Mouse (Mus musculus): ENCODE measurements around the gene Rbm3. TPM values are rescaled to one million over a fixed set of nuclear protein-coding genes. Genes with fewer than 3 reads are reported as not detected.

Rbm3 gene
- polyA plus RNA-seq, 1 experiment from 2014 or later: 357 TPM

- Histone ChIP-seq H3K4me3 (replicated peaks; ENCODE audit: low read length) (no peak overlapping the region), H3K4me2 (ENCODE audit: low read length) (no peak overlapping the region), H3K9ac (replicated peaks; ENCODE audit: low read depth, low read length) (no peak overlapping the region), H3K4me1 (replicated peaks; ENCODE audit: control insufficient read depth, insufficient read depth, low read length) (peaks cover 5% of the 10 kb centered on the region; the same call in 1 of the 2 replicates), H3K27me3 (replicated peaks; ENCODE audit: control insufficient read depth, insufficient read depth, low read length) (no peaks in the 10 kb centered on the region), H3K36me3 (ENCODE audit: control insufficient read depth, insufficient read depth) (peaks cover 1% of the 10 kb centered on the region; the same call in 1 of the 2 replicates), H3K9me3 (ENCODE audit: control insufficient read depth, low read length) (no peaks in the 10 kb centered on the region), H3K27ac (ENCODE audit: low read length) (no peak overlapping the region)
- 42% methylated on average over 2 of the region's 2 CpGs for WGBS
- ATAC-seq: no peak
Measured at GRCm38 (mm10) chrX:8135886-8136285, 9.8 kb downstream of the Rbm3 start.

GRCm38 (mm10) chrX:8132017-8132976 is 13.4 kb downstream of the Rbm3 start, which contains the start of gene Wdr13:
TSS of gene Wdr13 (minus strand) at chrX:8132892.
- 18% methylated on average over 35 of the region's 40 CpGs for WGBS
- Histone ChIP-seq H3K9ac (replicated peaks; ENCODE audit: low read depth, low read length) (peak within 1 kb of the TSS; percentile 57), H3K4me3 (replicated peaks; ENCODE audit: low read length) (peak within 1 kb of the TSS; percentile 53), H3K27me3 (replicated peaks; ENCODE audit: control insufficient read depth, insufficient read depth, low read length) (no peaks in the 10 kb centered on the region), H3K4me2 (ENCODE audit: low read length) (peak within 1 kb of the TSS; percentile 45), H3K4me1 (replicated peaks; ENCODE audit: control insufficient read depth, insufficient read depth, low read length) (peaks cover 5% of the 10 kb centered on the region; the same call in 1 of the 2 replicates), H3K36me3 (ENCODE audit: control insufficient read depth, insufficient read depth) (peaks cover 3% of the 10 kb centered on the region; the same call in 1 of the 2 replicates), H3K9me3 (ENCODE audit: control insufficient read depth, low read length) (no peaks in the 10 kb centered on the region; the same call in 1 of the 2 replicates), H3K27ac (ENCODE audit: low read length) (peak within 1 kb of the TSS; percentile 90)
- ATAC-seq: peak; percentile 85

GRCm38 (mm10) chrX:8131393-8131792 is 14.3 kb downstream of the Rbm3 start:
- Histone ChIP-seq H3K4me3 (replicated peaks; ENCODE audit: low read length) (peak overlapping the region; percentile 53), H3K9ac (replicated peaks; ENCODE audit: low read depth, low read length) (no peak overlapping the region), H3K4me1 (replicated peaks; ENCODE audit: control insufficient read depth, insufficient read depth, low read length) (peaks cover 5% of the 10 kb centered on the region; the same call in 1 of the 2 replicates), H3K27me3 (replicated peaks; ENCODE audit: control insufficient read depth, insufficient read depth, low read length) (no peaks in the 10 kb centered on the region), H3K27ac (ENCODE audit: low read length) (no peak overlapping the region), H3K4me2 (ENCODE audit: low read length) (peak overlapping the region; percentile 45), H3K9me3 (ENCODE audit: control insufficient read depth, low read length) (no peaks in the 10 kb centered on the region; the same call in 1 of the 2 replicates), H3K36me3 (ENCODE audit: control insufficient read depth, insufficient read depth) (peaks cover 3% of the 10 kb centered on the region; the same call in 1 of the 2 replicates)
- WGBS: 92% methylated on average over 17 of the region's 17 CpGs
- no peak; the same call in 1 of the 2 replicates for ATAC-seq

- H3K27me3 ChIP-seq (replicated peaks; ENCODE audit: control insufficient read depth, insufficient read depth, low read length): no peaks in the 10 kb centered on the region
- no peaks in the 10 kb centered on the region for H3K4me1 ChIP-seq (replicated peaks; ENCODE audit: control insufficient read depth, insufficient read depth, low read length)
- no peak for ATAC-seq
- no peak overlapping the region for H3K4me2 ChIP-seq (ENCODE audit: low read length)
- no peak overlapping the region for H3K4me3 ChIP-seq (replicated peaks; ENCODE audit: low read length)
- 74% methylated on average over 7 of the region's 7 CpGs for WGBS
- H3K9me3 ChIP-seq (ENCODE audit: control insufficient read depth, low read length): no peaks in the 10 kb centered on the region; the same call in 1 of the 2 replicates
- H3K36me3 ChIP-seq (ENCODE audit: control insufficient read depth, insufficient read depth): peaks cover 6% of the 10 kb centered on the region
- H3K27ac ChIP-seq (ENCODE audit: low read length): no peak overlapping the region
- no peak overlapping the region for H3K9ac ChIP-seq (replicated peaks; ENCODE audit: low read depth, low read length)
Measured at GRCm38 (mm10) chrX:8125235-8125634, 20.4 kb downstream of the Rbm3 start.

- H3K9ac ChIP-seq (replicated peaks; ENCODE audit: low read depth, low read length): no peak overlapping the region
- WGBS: 84% methylated on average over 6 of the region's 6 CpGs
- H3K4me3 ChIP-seq (replicated peaks; ENCODE audit: low read length): no peak overlapping the region
- no peak overlapping the region for H3K27ac ChIP-seq (ENCODE audit: low read length)
- H3K4me1 ChIP-seq (replicated peaks; ENCODE audit: control insufficient read depth, insufficient read depth, low read length): no peaks in the 10 kb centered on the region
- H3K9me3 ChIP-seq (ENCODE audit: control insufficient read depth, low read length): no peaks in the 10 kb centered on the region; the same call in 1 of the 2 replicates
- no peaks in the 10 kb centered on the region for H3K27me3 ChIP-seq (replicated peaks; ENCODE audit: control insufficient read depth, insufficient read depth, low read length)
- no peak for ATAC-seq
- H3K36me3 ChIP-seq (ENCODE audit: control insufficient read depth, insufficient read depth): peaks cover 6% of the 10 kb centered on the region
- H3K4me2 ChIP-seq (ENCODE audit: low read length): no peak overlapping the region
Measured at GRCm38 (mm10) chrX:8123821-8124470, 21.7 kb downstream of the Rbm3 start.

- Histone ChIP-seq H3K36me3 (ENCODE audit: control insufficient read depth, insufficient read depth) (no peaks in the 10 kb centered on the region), H3K9me3 (ENCODE audit: control insufficient read depth, low read length) (no peaks in the 10 kb centered on the region), H3K27ac (ENCODE audit: low read length) (no peak overlapping the region), H3K27me3 (replicated peaks; ENCODE audit: control insufficient read depth, insufficient read depth, low read length) (no peaks in the 10 kb centered on the region), H3K4me1 (replicated peaks; ENCODE audit: control insufficient read depth, insufficient read depth, low read length) (no peaks in the 10 kb centered on the region), H3K4me2 (ENCODE audit: low read length) (no peak overlapping the region), H3K4me3 (replicated peaks; ENCODE audit: low read length) (no peak overlapping the region), H3K9ac (replicated peaks; ENCODE audit: low read depth, low read length) (no peak overlapping the region)
- no peak for ATAC-seq
Measured at GRCm38 (mm10) chrX:8117264-8117663, 28.4 kb downstream of the Rbm3 start.

- no peaks in the 10 kb centered on the region for H3K4me1 ChIP-seq (replicated peaks; ENCODE audit: control insufficient read depth, insufficient read depth, low read length)
- no peak for ATAC-seq
- H3K9ac ChIP-seq (replicated peaks; ENCODE audit: low read depth, low read length): no peak overlapping the region
- H3K27me3 ChIP-seq (replicated peaks; ENCODE audit: control insufficient read depth, insufficient read depth, low read length): no peaks in the 10 kb centered on the region
- no peak overlapping the region for H3K27ac ChIP-seq (ENCODE audit: low read length)
- no peak overlapping the region for H3K4me2 ChIP-seq (ENCODE audit: low read length)
- no peak overlapping the region for H3K4me3 ChIP-seq (replicated peaks; ENCODE audit: low read length)
- no peaks in the 10 kb centered on the region for H3K9me3 ChIP-seq (ENCODE audit: control insufficient read depth, low read length)
- no peaks in the 10 kb centered on the region for H3K36me3 ChIP-seq (ENCODE audit: control insufficient read depth, insufficient read depth)
- 81% methylated on average over 4 of the region's 4 CpGs for WGBS
Measured at GRCm38 (mm10) chrX:8115275-8115674, 30.4 kb downstream of the Rbm3 start.

GRCm38 (mm10) chrX:8105019-8105418 is 40.7 kb downstream of the Rbm3 start:
- Histone ChIP-seq H3K27me3 (replicated peaks; ENCODE audit: control insufficient read depth, insufficient read depth, low read length) (no peaks in the 10 kb centered on the region), H3K9ac (replicated peaks; ENCODE audit: low read depth, low read length) (no peak overlapping the region), H3K9me3 (ENCODE audit: control insufficient read depth, low read length) (no peaks in the 10 kb centered on the region), H3K4me2 (ENCODE audit: low read length) (no peak overlapping the region), H3K27ac (ENCODE audit: low read length) (no peak overlapping the region), H3K4me3 (replicated peaks; ENCODE audit: low read length) (no peak overlapping the region), H3K4me1 (replicated peaks; ENCODE audit: control insufficient read depth, insufficient read depth, low read length) (peaks cover 5% of the 10 kb centered on the region; the same call in 1 of the 2 replicates), H3K36me3 (ENCODE audit: control insufficient read depth, insufficient read depth) (no peaks in the 10 kb centered on the region)
- 98% methylated on average over 3 of the region's 3 CpGs for WGBS
- ATAC-seq: no peak

GRCm38 (mm10) chrX:8102213-8102668 is 43.4 kb downstream of the Rbm3 start:
- Histone ChIP-seq H3K4me1 (replicated peaks; ENCODE audit: control insufficient read depth, insufficient read depth, low read length) (peaks cover 5% of the 10 kb centered on the region; the same call in 1 of the 2 replicates), H3K36me3 (ENCODE audit: control insufficient read depth, insufficient read depth) (no peaks in the 10 kb centered on the region), H3K9ac (replicated peaks; ENCODE audit: low read depth, low read length) (no peak overlapping the region), H3K4me2 (ENCODE audit: low read length) (no peak overlapping the region), H3K9me3 (ENCODE audit: control insufficient read depth, low read length) (no peaks in the 10 kb centered on the region), H3K27ac (ENCODE audit: low read length) (no peak overlapping the region), H3K4me3 (replicated peaks; ENCODE audit: low read length) (no peak overlapping the region), H3K27me3 (replicated peaks; ENCODE audit: control insufficient read depth, insufficient read depth, low read length) (no peaks in the 10 kb centered on the region)
- WGBS: 68% methylated on average over 7 of the region's 7 CpGs
- no peak for ATAC-seq

All from forebrain, embryonic 16.5 days (tissue).